Mouse (Mus musculus) lung, postnatal 0 days (tissue): ENCODE measurements at regions not wholly inside any gene's neighbourhood (a gene's known extent, or its start where the extent isn't known, plus 50 kb on each side); places are given as distances from the start of the nearest gene placed in this dataset.

Experiments
- CTCF ChIP-seq: IDR thresholded peaks from 2 replicates; pipeline ENCODE4 v1.5.1; 2016; ENCODE audit warnings: antibody characterized with exemption, mild to moderate bottlenecking
- EP300 ChIP-seq: IDR thresholded peaks from 2 replicates; pipeline ENCODE4 v1.6.1; 2016; ENCODE audit warnings: antibody characterized with exemption, mild to moderate bottlenecking, control low read depth

- TF ChIP-seq CTCF, result no peak
- no peak for TF ChIP-seq EP300
Measured at GRCm38 (mm10) chr14:8946851-8947625, 281.0 kb upstream of the 4930452B06Rik start.
